Mouse (Mus musculus): ENCODE data around the gene Nek9. TPM values are rescaled to one million over a fixed set of nuclear protein-coding genes. Genes with fewer than 3 reads are reported as not detected.
A peak's percentile ranks its signal among the peaks of the same experiment; 100 is the strongest.

Gene Nek9
- total RNA-seq, 4 experiments from 2014 or later = 37.2 to 40.5 (median 38.7) TPM

DNA sequence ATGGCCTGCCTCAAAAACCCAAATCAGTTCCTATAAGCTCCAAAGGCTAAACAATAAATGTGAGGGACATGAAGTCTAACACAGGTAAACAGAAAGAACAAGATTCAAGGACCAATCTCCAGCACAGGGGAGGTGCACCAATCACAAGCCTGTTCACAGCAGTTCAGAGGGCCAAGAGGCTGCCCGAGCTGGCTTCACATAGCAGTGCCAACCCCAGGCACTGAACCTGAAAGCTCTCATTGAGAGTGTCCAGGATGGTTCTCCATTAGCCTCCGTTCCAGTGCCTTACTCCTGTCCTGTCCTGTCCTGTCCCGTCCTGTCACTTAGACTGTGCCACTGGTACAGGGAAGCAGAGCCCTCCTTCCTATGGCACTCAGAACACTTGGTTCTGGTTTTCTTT, 8.0 kb upstream of the Nek9 start:
- no peak for DNase-seq (ENCODE audit: low spot score in 2 of 2)

- no peak for DNase-seq (ENCODE audit: low spot score in 2 of 2)
These were observed 7.2 kb upstream of the Nek9 start for GRCm38 (mm10) chr12:85346374-85346773.

DNA sequence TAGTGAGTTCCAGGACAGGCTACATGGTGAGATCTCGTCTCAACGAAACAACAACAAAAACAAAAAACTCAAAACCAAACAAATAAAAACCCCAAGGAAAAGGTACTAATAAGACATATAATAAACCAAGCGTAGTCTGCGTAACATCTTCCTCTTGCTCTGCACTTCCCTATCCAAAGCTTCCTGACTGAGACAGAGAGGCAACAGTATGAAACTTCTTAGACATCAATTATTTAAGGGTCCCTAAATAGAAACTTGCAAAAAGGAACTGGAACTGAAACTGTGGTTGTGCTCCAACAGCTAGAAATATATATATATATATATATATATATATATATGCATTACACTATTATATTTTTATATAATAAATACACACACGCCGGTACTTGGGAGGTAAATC, 6.4 kb upstream of the Nek9 start:
- DNase-seq (ENCODE audit: low spot score in 2 of 2) = no peak

GRCm38 (mm10) chr12:85344252-85344651, 5.1 kb upstream of the Nek9 start:
- no peak for DNase-seq (ENCODE audit: low spot score in 2 of 2)

GRCm38 (mm10) chr12:85342310-85342709, 3.1 kb upstream of the Nek9 start:
- no peak for DNase-seq (ENCODE audit: low spot score in 2 of 2)

DNA sequence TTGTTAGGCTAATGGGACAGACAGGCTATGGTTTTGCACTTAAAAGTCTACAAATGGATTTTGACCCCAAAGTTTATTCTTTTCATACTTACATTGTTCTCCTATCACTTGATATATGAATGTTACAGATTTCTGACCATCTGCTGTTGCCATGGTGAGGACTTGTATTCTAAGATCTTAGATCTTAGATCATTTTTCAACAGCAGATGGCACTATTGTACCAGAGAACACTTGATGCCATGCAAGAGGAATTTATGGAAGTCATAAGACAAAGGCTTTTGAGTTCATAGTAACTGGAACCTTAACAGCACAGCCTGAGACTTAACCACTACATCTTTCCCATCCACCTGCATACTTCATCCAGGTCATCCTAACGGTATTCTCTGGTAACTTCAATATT, 2.0 kb upstream of the Nek9 start:
- DNase-seq (ENCODE audit: low spot score in 2 of 2) = no peak

- no peak for DNase-seq (ENCODE audit: low spot score in 2 of 2)
These were observed 785 bp upstream of the Nek9 start for GRCm38 (mm10) chr12:85339947-85340346.

- no peak for DNase-seq (ENCODE audit: low spot score in 2 of 2)
These were observed 347 bp downstream of the Nek9 start for GRCm38 (mm10) chr12:85338815-85339214.

DNA sequence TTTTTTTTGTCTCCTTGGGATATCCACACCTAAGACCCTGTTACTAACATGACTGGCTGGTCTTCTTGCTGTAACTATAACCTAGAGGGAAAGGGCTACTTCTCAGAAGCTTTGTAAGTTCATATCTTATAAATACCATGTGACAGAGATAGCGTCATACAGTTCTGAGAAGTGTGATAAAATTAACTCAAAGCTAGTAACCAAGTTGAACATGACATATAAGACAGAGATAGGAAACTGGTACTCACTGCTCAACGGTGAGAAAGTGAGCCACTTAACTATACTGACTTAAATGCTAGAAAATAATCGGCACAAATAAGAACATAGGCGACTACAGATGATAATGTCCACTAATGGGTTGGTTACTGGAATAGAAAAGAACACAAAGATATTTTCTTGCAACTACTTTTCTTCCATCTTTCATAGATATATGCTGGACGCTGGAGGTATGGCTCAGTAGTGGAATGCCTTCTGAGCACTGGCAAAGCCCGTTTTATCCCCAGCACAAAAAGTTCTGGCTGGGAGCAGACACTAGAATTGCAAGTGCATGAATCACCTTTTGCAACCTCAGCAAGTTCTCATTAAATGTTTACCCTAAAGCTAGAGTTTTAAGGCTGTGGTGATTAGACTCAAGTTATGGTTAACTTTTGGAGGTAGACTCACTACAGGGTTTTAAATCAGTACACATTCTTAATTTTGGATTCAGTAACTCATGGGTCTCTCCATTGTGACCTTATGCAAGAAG, 1.4 kb downstream of the Nek9 start:
- no peak for DNase-seq (ENCODE audit: low spot score in 2 of 2)

- DNase-seq (ENCODE audit: low spot score in 2 of 2) = no peak
These were observed 9.0 kb downstream of the Nek9 start for GRCm38 (mm10) chr12:85330153-85330552.

- no peak for DNase-seq (ENCODE audit: low spot score in 2 of 2)
These were observed 30.5 kb downstream of the Nek9 start for GRCm38 (mm10) chr12:85308651-85309050.

DNA sequence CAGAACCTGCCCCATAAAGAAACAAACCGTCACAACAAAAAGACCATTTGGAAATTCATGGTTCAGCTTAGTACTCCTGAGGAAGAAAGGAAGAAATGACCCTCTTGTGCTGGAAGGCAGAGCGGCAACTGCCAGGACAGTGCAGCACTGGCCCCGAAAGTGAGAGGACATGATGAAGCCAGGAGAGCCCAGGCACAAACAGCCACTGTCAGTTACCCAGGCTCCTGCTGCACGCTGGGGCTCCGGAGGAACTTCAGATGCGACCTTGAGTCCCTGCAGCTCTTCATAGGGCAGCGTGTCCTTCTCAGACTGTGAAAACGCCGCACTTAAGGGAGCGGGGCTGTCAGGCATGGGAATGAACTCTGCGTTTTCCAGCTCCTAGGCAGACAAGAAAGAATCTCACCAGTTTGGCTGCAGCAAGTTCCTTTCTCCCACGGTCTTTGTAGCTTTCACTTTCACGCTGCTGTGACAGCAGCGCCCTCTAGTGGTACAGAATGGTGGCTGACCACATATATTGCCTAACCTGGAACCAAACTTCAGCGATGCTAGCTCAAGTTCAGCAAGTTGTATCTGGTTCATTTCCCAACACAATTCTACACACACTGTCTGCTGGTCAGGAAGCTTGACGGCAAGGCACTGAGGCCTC, 33.8 kb downstream of the Nek9 start:
- peak; percentile 75 to 76 for DNase-seq (ENCODE audit: low spot score in 2 of 2)

DNA sequence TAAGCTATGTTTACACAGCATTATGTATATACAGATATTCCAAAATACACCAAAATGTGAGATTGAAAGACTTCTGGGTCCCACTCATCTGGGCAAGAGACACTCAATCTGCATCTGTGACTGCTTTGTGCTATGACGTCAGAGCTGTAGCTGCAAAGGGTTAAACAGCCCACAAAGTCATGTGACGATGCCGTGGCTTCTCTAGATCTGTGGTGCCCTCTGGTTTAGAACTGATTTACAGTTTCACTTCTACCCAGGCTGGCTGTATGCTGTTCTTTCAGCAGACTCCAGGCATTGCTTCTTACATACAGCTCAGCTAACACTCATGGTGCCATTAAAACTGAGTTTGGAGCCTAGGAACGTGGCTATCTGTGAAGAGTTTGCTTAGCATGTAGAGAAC, 34.4 kb downstream of the Nek9 start:
- DNase-seq (ENCODE audit: low spot score in 2 of 2) = no peak

DNA sequence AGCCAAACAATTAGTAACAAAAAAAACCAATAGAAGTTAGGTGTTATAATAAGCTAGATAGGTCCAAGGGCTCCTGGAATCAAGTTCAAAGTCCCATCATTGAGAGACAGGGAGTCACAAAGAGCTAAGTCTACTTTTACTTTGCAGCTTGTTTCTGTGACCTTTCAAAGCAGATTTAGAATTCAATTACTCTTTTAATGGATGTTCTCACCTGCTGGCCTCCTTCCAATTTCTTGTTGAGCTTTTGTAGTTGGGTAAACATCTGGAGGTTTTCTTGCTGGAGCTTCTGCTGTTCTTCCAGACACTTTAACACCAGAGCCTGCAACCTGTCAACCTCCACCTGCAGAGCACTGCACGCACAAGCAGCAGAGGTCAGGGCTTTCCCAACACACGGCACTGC, 35.9 kb downstream of the Nek9 start:
- DNase-seq (ENCODE audit: low spot score in 2 of 2) = no peak

GRCm38 (mm10) chr12:85298835-85299180, 40.4 kb downstream of the Nek9 start:
- no peak for DNase-seq (ENCODE audit: low spot score in 2 of 2)

DNA sequence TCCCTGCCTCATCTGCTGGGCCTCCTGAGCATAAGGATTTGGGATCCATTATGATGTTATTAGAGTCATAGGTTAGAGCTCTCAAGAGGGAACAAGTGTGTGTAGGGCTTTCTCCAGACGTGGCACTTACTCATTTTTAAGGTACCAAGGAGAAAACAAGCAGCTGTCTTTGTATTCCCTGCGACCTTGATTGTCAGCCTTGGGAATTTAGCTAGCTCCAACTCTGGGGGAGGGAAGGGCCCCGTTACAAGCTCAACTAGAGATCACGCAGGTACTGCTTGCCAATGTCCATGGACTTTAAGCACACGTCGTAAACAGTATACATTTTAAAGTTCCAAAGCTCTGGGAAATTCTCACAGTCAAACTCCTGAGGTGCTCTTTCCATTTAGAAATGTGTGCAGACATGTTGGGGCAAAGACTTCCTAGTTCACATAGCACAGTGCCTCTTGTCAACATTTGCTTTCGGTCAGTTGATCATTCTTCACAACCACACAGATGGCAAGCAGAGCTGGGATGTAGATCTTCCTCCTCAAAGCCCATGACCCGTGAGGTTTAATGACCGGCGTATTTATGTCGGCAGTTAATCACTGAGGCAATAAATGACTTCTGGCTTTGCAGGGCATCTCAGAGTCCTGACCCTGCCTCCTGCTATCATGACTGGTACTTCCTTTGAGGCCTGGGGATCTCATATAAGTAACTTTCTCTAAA, 40.9 kb downstream of the Nek9 start:
- DNase-seq (ENCODE audit: low spot score in 2 of 2) = no peak

DNA sequence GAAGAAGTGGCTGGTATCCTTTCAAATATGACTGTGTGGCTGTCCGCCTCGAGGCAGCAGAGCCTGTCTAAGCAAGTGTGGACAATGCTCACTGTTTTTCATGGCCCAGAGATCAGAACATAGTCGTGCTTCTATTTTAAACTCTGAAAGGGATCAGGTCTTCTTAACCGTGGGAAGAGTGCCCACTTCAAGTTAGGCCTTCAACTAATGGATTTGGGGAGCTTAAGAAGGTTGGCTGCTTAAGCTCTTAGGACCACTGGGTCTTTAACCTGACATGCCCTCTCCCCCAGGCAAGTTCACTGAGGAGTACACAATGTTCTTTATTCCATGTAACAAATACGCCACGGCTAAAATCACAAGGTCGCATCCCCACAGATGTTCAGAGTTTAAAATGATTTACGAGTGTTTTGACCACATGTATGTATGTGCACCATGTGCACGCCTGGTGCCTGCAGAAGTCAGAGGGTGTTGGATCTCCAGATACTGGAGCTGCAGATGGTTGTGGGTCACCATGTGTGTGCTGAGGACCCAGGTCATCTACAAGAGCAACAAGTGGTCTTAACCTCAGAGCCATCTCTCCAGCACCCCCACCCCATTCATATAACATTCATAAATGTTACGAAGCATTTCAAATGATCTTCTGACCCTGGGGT, 41.7 kb downstream of the Nek9 start:
- no peak for DNase-seq (ENCODE audit: low spot score in 2 of 2)

DNA sequence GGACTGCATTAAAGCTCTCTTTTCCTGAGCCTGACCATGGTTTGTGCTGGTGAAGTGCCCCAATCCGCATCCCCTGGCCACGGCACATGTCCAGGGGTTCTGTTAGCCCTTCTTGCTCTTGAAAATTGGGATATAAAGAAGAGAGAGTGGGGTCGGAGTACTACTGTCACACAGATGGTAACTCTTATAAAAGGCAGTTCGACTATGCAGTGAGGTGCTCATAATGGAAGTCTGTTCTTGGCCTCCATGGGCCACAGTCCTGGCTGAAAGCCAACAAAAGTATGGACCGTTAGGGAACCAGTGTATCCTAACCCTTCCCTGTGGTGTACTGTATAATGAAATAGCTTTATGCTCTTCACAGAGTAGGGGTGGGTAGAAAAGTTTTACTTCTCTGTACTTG, 42.2 kb downstream of the Nek9 start:
- DNase-seq (ENCODE audit: low spot score in 2 of 2) = no peak

GRCm38 (mm10) chr12:85295506-85295905, 43.7 kb downstream of the Nek9 start:
- DNase-seq (ENCODE audit: low spot score in 2 of 2) = no peak

DNA sequence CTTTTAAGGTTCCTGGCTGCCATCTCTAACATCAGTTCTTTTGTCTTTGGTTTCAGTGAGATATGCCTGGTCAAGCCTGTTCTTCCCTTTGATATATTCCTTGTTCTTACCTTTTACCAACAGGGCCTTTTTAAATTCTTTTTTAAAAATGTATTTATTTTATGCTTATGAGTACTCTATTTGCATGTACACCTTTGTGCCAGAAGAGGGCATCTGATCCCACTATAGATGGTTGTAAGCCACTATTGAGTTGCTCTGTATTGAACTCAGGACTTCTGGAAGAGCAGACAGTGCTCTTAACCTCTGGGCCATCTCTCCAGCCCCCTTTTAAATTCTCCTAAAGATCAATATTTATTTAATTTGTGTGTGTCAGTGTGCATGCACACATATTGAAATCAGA, 46.3 kb downstream of the Nek9 start:
- DNase-seq (ENCODE audit: low spot score in 2 of 2) = no peak

- no peak for DNase-seq (ENCODE audit: low spot score in 2 of 2)
These were observed 46.9 kb downstream of the Nek9 start for GRCm38 (mm10) chr12:85292288-85292687.

DNA sequence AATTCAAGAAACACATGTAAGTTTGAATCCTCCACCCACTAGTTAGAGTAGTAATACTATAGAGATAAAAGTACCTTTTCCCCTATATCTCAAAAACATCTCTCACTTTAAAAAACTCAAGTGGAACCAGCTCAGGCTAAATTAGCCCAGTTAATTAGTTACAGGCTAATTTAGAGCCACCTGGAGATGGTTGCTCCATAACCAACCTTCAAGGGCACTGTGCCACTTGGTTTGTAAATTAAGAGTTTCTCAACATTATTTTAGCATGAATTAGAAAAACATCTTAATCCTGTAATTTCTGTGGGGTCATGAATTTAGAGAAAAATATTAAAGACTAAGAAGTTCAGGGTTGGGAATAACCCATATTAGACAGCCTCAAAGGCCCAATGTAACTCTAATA, 47.6 kb downstream of the Nek9 start:
- no peak for DNase-seq (ENCODE audit: low spot score in 2 of 2)
